Mouse (Mus musculus) forebrain, embryonic 14.5 days (tissue): ENCODE results near the gene Wdr62. TPM values are rescaled to one million over a fixed set of nuclear protein-coding genes. Genes with fewer than 3 reads are reported as not detected.
A peak's percentile ranks its signal among the peaks of the same experiment; 100 is the strongest.

Experiments used
- ATAC-seq: fragments of 200-750 bp; cut with Nextera tagmentation; 2 replicates; pipeline ENCODE4 v1.8.0; 2017; ENCODE audit warnings: mild to moderate bottlenecking, moderate library complexity
- DNase-seq: peaks from one replicate; pipeline ENCODE4 v3.0.0-alpha.2; 2015; ENCODE audit warnings: low spot score
- H3K27ac ChIP-seq: fragments of 300-500 bp; sonication (generic); 2 replicates; pipeline ENCODE4 v1.5.1; 2014; ENCODE audit warnings: low read depth, mild to moderate bottlenecking, control low read depth, low read length, moderate library complexity
- H3K27me3 ChIP-seq: fragments of 300-500 bp; sonication (generic); replicated peaks from 2 replicates; pipeline ENCODE4 v1.6.1; 2014; ENCODE audit warnings: low read length, control low read depth, mixed read lengths; ENCODE audit not compliant: control insufficient read depth, insufficient read depth
- H3K36me3 ChIP-seq: fragments of 300-500 bp; sonication (generic); 2 replicates; pipeline ENCODE4 v1.6.1; 2014; ENCODE audit warnings: low read length, control low read depth; ENCODE audit not compliant: control insufficient read depth, insufficient read depth
- H3K4me1 ChIP-seq: fragments of 300-500 bp; sonication (generic); 2 replicates; pipeline ENCODE4 v1.6.1; 2014; ENCODE audit warnings: antibody characterized with exemption, low read length, control low read depth; ENCODE audit not compliant: control insufficient read depth, insufficient read depth
- H3K4me2 ChIP-seq: fragments of 300-500 bp; sonication (generic); 2 replicates; pipeline ENCODE4 v1.6.1; 2014; ENCODE audit warnings: mild to moderate bottlenecking, control low read depth, low read length
- H3K4me3 ChIP-seq: fragments of 300-500 bp; sonication (generic); 2 replicates; pipeline ENCODE4 v1.5.1; 2014; ENCODE audit warnings: low read depth, low read length, control low read depth
- H3K9ac ChIP-seq: fragments of 300-500 bp; sonication (generic); 2 replicates; pipeline ENCODE4 v1.6.1; 2014; ENCODE audit warnings: mild to moderate bottlenecking, low read length, control low read depth, moderate library complexity
- H3K9me3 ChIP-seq: fragments of 300-500 bp; sonication (generic); replicated peaks from 2 replicates; pipeline ENCODE4 v1.6.1; 2016; ENCODE audit warnings: low read length, control low read depth, mixed read lengths; ENCODE audit not compliant: control insufficient read depth
- WGBS: fragments of 180-500 bp; shearing (Covaris S2); extraction: QIAGEN DNeasy Blood & Tissue Kit; methylation state at CpG from one replicate; pipeline ENCODE4 v1.1.7; 2014; 5-methylcytosine and 5-hydroxymethylcytosine counted together
- polyA plus RNA-seq: library from polyadenylated mRNA; unstranded; fragments of >200 nt; fragmentation: Nextera tagmentation; extraction: Ambion mirVana; gene quantifications from 2 replicates; pipeline ENCODE4 v1.2.1, GENCODE M21; 2014

The Wdr62 gene
- polyA plus RNA-seq, 1 experiment from 2014 or later, result 5.6 TPM

GRCm38 (mm10) chr7:30198481-30198971 is 81.7 kb downstream of the Wdr62 start, which contains the start of gene Capns1:
Gene Capns1, minus strand, starts transcription at chr7:30198811.
- no peak within 1 kb of the TSS for H3K4me3 ChIP-seq
- H3K36me3 ChIP-seq, result no peaks in the 10 kb centered on the region
- H3K9ac ChIP-seq, result peak within 1 kb of the TSS; percentile 1; the same call in 1 of the 2 replicates
- WGBS, result 3% methylated on average over 8 of the region's 8 CpGs
- no peaks in the 10 kb centered on the region for H3K27me3 ChIP-seq
- H3K27ac ChIP-seq, result no peak within 1 kb of the TSS
- peak; percentile 94 for DNase-seq
- H3K4me2 ChIP-seq, result peak within 1 kb of the TSS; percentile 33; the same call in 1 of the 2 replicates
- ATAC-seq, result no peak
- H3K4me1 ChIP-seq, result 0 out of 2 replicates have a peak, but pooled peaks cover 2% of the 10 kb centered on the region
- H3K9me3 ChIP-seq, result no peaks in the 10 kb centered on the region

DNA sequence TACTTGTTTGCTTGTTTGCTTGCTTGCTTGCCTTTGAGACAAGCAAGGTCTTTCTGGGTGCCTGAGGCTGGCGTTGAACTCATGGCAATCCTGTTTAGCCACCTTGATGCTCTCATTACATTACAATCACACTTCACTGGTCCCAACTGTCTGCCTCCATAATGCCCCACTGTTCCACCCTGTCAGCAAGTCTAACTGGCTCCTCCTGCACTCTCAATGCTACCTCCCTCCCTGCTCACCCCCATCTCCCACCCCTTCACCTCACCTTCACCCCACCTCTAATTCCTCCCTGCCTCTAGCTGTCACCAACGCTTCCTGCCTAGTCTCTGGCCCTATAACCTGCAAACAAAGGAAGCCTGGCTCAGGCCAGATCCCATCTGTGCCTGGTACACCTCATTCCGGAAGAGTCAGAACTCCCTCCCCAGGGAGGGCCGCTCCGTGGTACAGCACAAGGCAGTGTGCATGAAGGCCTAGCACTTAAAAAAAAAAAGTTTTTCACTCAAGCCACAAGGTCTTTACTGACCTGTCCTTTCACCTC is 82.6 kb downstream of the Wdr62 start:
- no peak for ATAC-seq
- Histone ChIP-seq H3K4me2 (no peak overlapping the region), H3K4me3 (no peak overlapping the region), H3K9ac (no peak overlapping the region), H3K36me3 (no peaks in the 10 kb centered on the region), H3K4me1 (peaks cover 10% of the 10 kb centered on the region; the same call in 1 of the 2 replicates), H3K27ac (no peak overlapping the region), H3K27me3 (no peaks in the 10 kb centered on the region), H3K9me3 (no peaks in the 10 kb centered on the region)
- WGBS, result 90% methylated on average over 5 of the region's 5 CpGs
- no peak for DNase-seq

DNA sequence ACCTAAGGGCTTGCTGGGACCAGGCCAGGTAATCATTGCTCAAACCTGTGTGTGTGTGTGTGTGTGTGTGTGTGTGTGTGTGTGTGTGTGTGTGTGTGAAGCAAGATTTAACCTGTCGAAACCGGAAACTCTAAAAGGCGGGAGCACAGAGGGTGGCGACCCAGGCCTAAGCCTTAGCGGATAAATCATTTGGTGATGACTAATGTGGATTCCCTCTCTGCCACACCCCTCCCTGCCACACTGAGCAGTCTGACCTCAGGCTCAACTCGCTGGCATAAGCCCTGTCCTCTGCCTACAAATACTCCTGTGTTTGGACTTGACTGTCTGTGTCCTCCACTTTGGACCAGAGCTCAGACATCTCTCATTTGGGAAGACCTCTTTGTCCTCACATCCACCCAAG is 84.0 kb downstream of the Wdr62 start:
- ATAC-seq, result no peak
- Histone ChIP-seq H3K27me3 (no peaks in the 10 kb centered on the region), H3K4me1 (peaks cover 12% of the 10 kb centered on the region; the same call in 1 of the 2 replicates), H3K36me3 (peaks cover 14% of the 10 kb centered on the region), H3K4me3 (no peak overlapping the region), H3K9me3 (no peaks in the 10 kb centered on the region), H3K27ac (no peak overlapping the region), H3K9ac (no peak overlapping the region), H3K4me2 (no peak overlapping the region)
- no peak for DNase-seq
- WGBS, result 83% methylated on average over 6 of the region's 6 CpGs

GRCm38 (mm10) chr7:30195461-30195860 is 84.8 kb downstream of the Wdr62 start:
- DNase-seq (no peak), ATAC-seq (no peak)
- Histone ChIP-seq H3K4me1 (peaks cover 12% of the 10 kb centered on the region; the same call in 1 of the 2 replicates), H3K27ac (no peak overlapping the region), H3K9ac (peak overlapping the region; percentile 79; the same call in 1 of the 2 replicates), H3K4me3 (0 out of 2 replicates have a peak overlapping the region, but pooled peaks have one; percentile 67), H3K27me3 (no peaks in the 10 kb centered on the region), H3K36me3 (peaks cover 21% of the 10 kb centered on the region), H3K4me2 (peak overlapping the region; percentile 84), H3K9me3 (no peaks in the 10 kb centered on the region)
- 77% methylated on average over 6 of the region's 6 CpGs for WGBS

GRCm38 (mm10) chr7:30194884-30195283 is 85.3 kb downstream of the Wdr62 start:
- peaks cover 12% of the 10 kb centered on the region; the same call in 1 of the 2 replicates for H3K4me1 ChIP-seq
- peak overlapping the region; percentile 67 for H3K4me3 ChIP-seq
- ATAC-seq (peak; percentile 88), DNase-seq (peak; percentile 97)
- WGBS, result under 1% methylated on average over 28 of the region's 28 CpGs
- peak overlapping the region; percentile 84 for H3K4me2 ChIP-seq
- peaks cover 26% of the 10 kb centered on the region for H3K36me3 ChIP-seq
- no peaks in the 10 kb centered on the region for H3K27me3 ChIP-seq
- no peaks in the 10 kb centered on the region for H3K9me3 ChIP-seq
- peak overlapping the region; percentile 79 for H3K9ac ChIP-seq
- H3K27ac ChIP-seq, result peak overlapping the region; percentile 71; the same call in 1 of the 2 replicates

DNA sequence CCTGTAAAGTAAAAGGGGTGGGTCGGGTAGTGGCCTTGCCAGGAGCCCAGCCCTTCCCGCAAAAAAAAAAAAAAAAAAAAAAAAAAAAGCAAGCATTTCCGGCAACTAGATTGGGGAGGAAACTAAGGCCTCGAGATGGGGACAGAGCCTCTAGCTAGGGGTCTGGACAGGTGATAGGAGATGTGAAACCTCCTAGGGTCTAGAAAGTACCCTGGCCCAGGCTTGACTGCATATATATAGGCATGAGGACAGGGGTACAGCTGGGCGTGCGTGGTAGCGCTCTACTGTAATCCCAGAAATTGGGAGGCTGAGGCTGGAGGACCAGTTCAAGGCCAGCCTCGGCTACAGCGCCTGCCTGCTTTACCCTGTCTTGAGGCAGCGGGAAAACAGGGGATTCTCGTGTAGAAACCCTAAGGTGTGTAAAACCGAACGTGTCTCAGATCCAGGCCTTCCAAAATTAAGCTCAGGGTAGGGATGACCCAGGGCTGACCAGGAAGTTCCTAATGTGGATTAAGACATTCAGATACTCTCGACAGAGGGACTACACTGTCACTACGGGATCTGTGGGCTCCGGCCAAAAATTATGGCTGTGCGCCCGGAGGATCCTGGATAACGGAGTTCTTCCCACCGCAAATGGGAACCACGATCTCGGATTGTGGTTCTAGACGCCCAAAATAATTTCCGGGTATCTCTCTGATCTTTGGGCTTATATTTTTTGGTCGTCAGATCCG is 86.0 kb downstream of the Wdr62 start:
- H3K27ac ChIP-seq, result peak overlapping the region; percentile 71; the same call in 1 of the 2 replicates
- ATAC-seq (peak; percentile 22), DNase-seq (peak; percentile 47)
- peak overlapping the region; percentile 67 for H3K4me3 ChIP-seq
- H3K4me2 ChIP-seq, result peak overlapping the region; percentile 84
- under 1% methylated on average over 26 of the region's 26 CpGs for WGBS
- H3K9ac ChIP-seq, result peak overlapping the region; percentile 79
- H3K9me3 ChIP-seq, result no peaks in the 10 kb centered on the region
- peaks cover 28% of the 10 kb centered on the region for H3K36me3 ChIP-seq
- H3K4me1 ChIP-seq, result peaks cover 12% of the 10 kb centered on the region; the same call in 1 of the 2 replicates
- H3K27me3 ChIP-seq, result no peaks in the 10 kb centered on the region

GRCm38 (mm10) chr7:30193581-30194100 is 86.6 kb downstream of the Wdr62 start:
- Histone ChIP-seq H3K36me3 (peaks cover 35% of the 10 kb centered on the region), H3K9ac (peak overlapping the region; percentile 79), H3K27me3 (no peaks in the 10 kb centered on the region), H3K4me1 (peaks cover 12% of the 10 kb centered on the region; the same call in 1 of the 2 replicates), H3K4me3 (peak overlapping the region; percentile 67), H3K4me2 (peak overlapping the region; percentile 84), H3K27ac (peak overlapping the region; percentile 71; the same call in 1 of the 2 replicates), H3K9me3 (no peaks in the 10 kb centered on the region)
- ATAC-seq (peak; percentile 70), DNase-seq (peak; percentile 86)
- WGBS, result 1% methylated on average over 26 of the region's 26 CpGs

DNA sequence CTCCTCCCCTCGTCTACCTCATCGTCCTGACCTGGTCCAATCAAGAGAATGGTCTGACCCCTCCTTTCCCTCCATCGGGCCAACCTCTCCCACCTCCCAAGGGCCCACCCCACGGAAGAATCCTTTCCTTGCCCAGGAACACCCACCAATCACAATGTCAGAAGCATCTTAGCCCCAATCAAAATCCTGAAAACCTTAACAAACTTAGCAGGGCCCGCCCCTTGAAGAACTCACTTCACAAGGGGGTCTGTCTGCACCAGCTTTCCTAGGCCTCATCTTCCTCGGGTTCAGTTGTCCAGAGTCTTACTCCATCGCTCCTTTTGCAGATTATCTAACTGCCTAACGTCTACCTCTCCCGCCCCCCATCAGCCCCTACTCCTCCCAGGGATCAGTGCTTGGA is 87.2 kb downstream of the Wdr62 start:
- 19% methylated on average over 9 of the region's 9 CpGs for WGBS
- H3K9me3 ChIP-seq, result no peaks in the 10 kb centered on the region
- no peak for ATAC-seq

More for the DNA sequence above, 87.2 kb downstream of the Wdr62 start:
- no peak for DNase-seq
- Histone ChIP-seq H3K27me3 (no peaks in the 10 kb centered on the region), H3K27ac (no peak overlapping the region), H3K4me3 (peak overlapping the region; percentile 67), H3K36me3 (peaks cover 41% of the 10 kb centered on the region), H3K4me2 (peak overlapping the region; percentile 84), H3K9ac (peak overlapping the region; percentile 79), H3K4me1 (peaks cover 12% of the 10 kb centered on the region; the same call in 1 of the 2 replicates)
